Mouse (Mus musculus) A20 (cell line): ENCODE results near the gene Scnm1.
"Not testable (repeated sequence)": the region's sequence is repeated elsewhere in the genome, so short reads cannot be mapped to it uniquely, and the experiment has no call there.

Experiments
- DNase-seq: peaks from one replicate; pipeline ENCODE4 v3.0.0-alpha.2; 2011; ENCODE audit warnings: low read depth, low spot score

The Scnm1 gene

GRCm38 (mm10) chr3:95147924-95148323 lies 14.1 kb upstream of the Scnm1 start:
- no peak for DNase-seq

- peak; percentile 79 for DNase-seq
Observed at GRCm38 (mm10) chr3:95142617-95143011, 8.8 kb upstream of the Scnm1 start.

- DNase-seq: no peak
Observed at GRCm38 (mm10) chr3:95141952-95142616, 8.3 kb upstream of the Scnm1 start, which contains the start of gene Tnfaip8l2. Tnfaip8l2 (minus strand) TSS chr3:95142360.

- no peak for DNase-seq
Observed at GRCm38 (mm10) chr3:95141474-95141873, 7.7 kb upstream of the Scnm1 start.

- DNase-seq: no peak
Observed at GRCm38 (mm10) chr3:95140795-95141194, 7.0 kb upstream of the Scnm1 start.

- no peak for DNase-seq
Observed at GRCm38 (mm10) chr3:95140289-95140595, 6.4 kb upstream of the Scnm1 start.

GRCm38 (mm10) chr3:95139586-95140288 lies 5.9 kb upstream of the Scnm1 start:
- DNase-seq: no peak

GRCm38 (mm10) chr3:95136336-95136735 lies 2.5 kb upstream of the Scnm1 start:
- peak; percentile 47 for DNase-seq

GRCm38 (mm10) chr3:95135433-95136052 lies 1.7 kb upstream of the Scnm1 start:
- DNase-seq: no peak

GRCm38 (mm10) chr3:95135023-95135422 lies 1.2 kb upstream of the Scnm1 start:
- peak; percentile 76 for DNase-seq

- DNase-seq: not testable (repeated sequence)
Observed at GRCm38 (mm10) chr3:95134133-95134532, 322 bp upstream of the Scnm1 start.

- DNase-seq: no peak
Observed at GRCm38 (mm10) chr3:95133176-95133575, 635 bp downstream of the Scnm1 start.

GRCm38 (mm10) chr3:95132389-95132788 lies 1.4 kb downstream of the Scnm1 start:
- not testable (repeated sequence) for DNase-seq

- DNase-seq: no peak
Observed at GRCm38 (mm10) chr3:95130081-95130480, 3.7 kb downstream of the Scnm1 start.

GRCm38 (mm10) chr3:95129226-95129651 lies 4.6 kb downstream of the Scnm1 start:
- DNase-seq: no peak

GRCm38 (mm10) chr3:95124972-95125371 lies 8.8 kb downstream of the Scnm1 start:
- no peak for DNase-seq

- DNase-seq: peak; percentile 28
Observed at GRCm38 (mm10) chr3:95124246-95124645, 9.6 kb downstream of the Scnm1 start, which contains the start of gene Tmod4. Tmod4 (plus strand) TSS chr3:95124476.

GRCm38 (mm10) chr3:95121580-95121979 lies 12.2 kb downstream of the Scnm1 start:
- no peak for DNase-seq

GRCm38 (mm10) chr3:95117751-95118150 lies 16.1 kb downstream of the Scnm1 start:
- DNase-seq: no peak

GRCm38 (mm10) chr3:95112760-95113159 lies 21.1 kb downstream of the Scnm1 start:
- no peak for DNase-seq

- DNase-seq: peak; percentile 96
Observed at GRCm38 (mm10) chr3:95110911-95111726, 22.7 kb downstream of the Scnm1 start, which contains the start of gene Vps72. Vps72 (plus strand) TSS chr3:95111022.

GRCm38 (mm10) chr3:95107898-95108297 lies 25.9 kb downstream of the Scnm1 start:
- peak; percentile 32 for DNase-seq
